Mouse (Mus musculus) lung, adult 2 months (tissue): ENCODE results near the gene Gm9780.
"Not testable (repeated sequence)": the region's sequence is repeated elsewhere in the genome, so short reads cannot be mapped to it uniquely, and the experiment has no call there.

Experiments used
- CTCF ChIP-seq: fragments of 200-500 bp; IDR thresholded peaks from 2 replicates; pipeline ENCODE4 v1.5.1; 2011; ENCODE audit warnings: mild to moderate bottlenecking, low read length, control low read depth; ENCODE audit not compliant: insufficient read depth
- POLR2A ChIP-seq: fragments of 200-500 bp; IDR thresholded peaks from 2 replicates; pipeline ENCODE4 v1.6.1; 2011; ENCODE audit warnings: low read depth, mild to moderate bottlenecking, control low read depth, low read length, borderline replicate concordance; ENCODE audit errors: extremely low read depth

- TF ChIP-seq CTCF, POLR2A: not testable (repeated sequence)
These were observed 16.9 kb downstream of the Gm9780 start for GRCm38 (mm10) chr14:26025653-26026052.
